Mouse (Mus musculus) ES-Bruce4 (cell line): ENCODE data around the gene Akap11.

Experiments used
- CTCF ChIP-seq: IDR thresholded peaks from one replicate; pipeline ENCODE4 v1.8.1; 2011; ENCODE audit warnings: low read depth, low read length
- EP300 ChIP-seq: IDR thresholded peaks from 2 replicates; pipeline ENCODE4 v1.6.1; 2011; ENCODE audit warnings: low read depth, low read length; ENCODE audit not compliant: insufficient read depth
- POLR2A ChIP-seq: IDR thresholded peaks from one replicate; pipeline ENCODE4 v1.8.1; 2011; ENCODE audit warnings: low read length; ENCODE audit not compliant: insufficient read depth

DNA sequence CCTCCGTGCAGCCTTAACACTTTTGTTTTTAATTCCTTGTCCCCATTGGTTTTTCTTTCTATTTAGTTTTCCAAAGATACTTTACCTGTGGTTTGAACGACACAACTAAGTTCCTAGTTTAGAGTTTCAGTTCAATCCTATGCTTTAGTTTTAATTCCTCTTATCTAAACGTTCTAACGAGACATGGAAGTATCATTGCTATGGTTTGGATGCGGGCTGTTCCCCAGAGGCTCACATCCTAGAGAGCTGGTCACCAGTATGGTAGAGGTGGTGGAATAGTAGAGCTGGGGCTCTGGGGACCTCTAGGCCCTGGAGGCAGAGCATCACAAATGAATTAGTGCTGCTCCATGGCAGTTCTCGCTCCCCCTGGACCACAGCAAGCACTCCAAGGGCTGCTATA lies 9.7 kb downstream of the Akap11 start:
- TF ChIP-seq POLR2A (no peak), CTCF (no peak), EP300 (no peak)
